Mouse (Mus musculus) liver, embryonic 14.5 days (tissue): ENCODE results near the gene Rab6a. TPM values are rescaled to one million over a fixed set of nuclear protein-coding genes. Genes with fewer than 3 reads are reported as not detected.

Source experiments
- ATAC-seq: fragments of 200-750 bp; cut with Nextera tagmentation; 2 replicates; pipeline ENCODE4 v1.8.0; 2017; ENCODE audit warnings: moderate number of reproducible peaks, mild to moderate bottlenecking, moderate library complexity; ENCODE audit not compliant: insufficient read depth
- DNase-seq, 3 experiments: peaks; one replicate each; pipeline ENCODE4 v3.0.0-alpha.2; 2012 to 2013; ENCODE audit warnings: low read depth in 3 of 3, low spot score in 3 of 3
- H3K27ac ChIP-seq: fragments of 300-500 bp; sonication (generic); 2 replicates; pipeline ENCODE4 v1.5.1; 2014; ENCODE audit warnings: moderate library complexity, mild to moderate bottlenecking, control low read depth, inconsistent platforms
- H3K27me3 ChIP-seq: fragments of 300-500 bp; sonication (generic); 2 replicates; pipeline ENCODE4 v1.6.1; 2014; ENCODE audit warnings: mild to moderate bottlenecking, low read length, moderate library complexity; ENCODE audit not compliant: control insufficient read depth, insufficient read depth
- H3K36me3 ChIP-seq: fragments of 300-500 bp; sonication (generic); replicated peaks from 2 replicates; pipeline ENCODE4 v1.6.1; 2014; ENCODE audit warnings: low read depth; ENCODE audit not compliant: control insufficient read depth, insufficient read depth
- H3K4me1 ChIP-seq, 2 experiments: fragments of 200-500 bp in 1 of 2; fragments of 300-500 bp in 1 of 2; sonication (generic) in 1 of 2; replicated peaks; 2 replicates each; pipeline ENCODE4 v1.6.1; 2012 to 2014; ENCODE audit warnings: antibody characterized with exemption in 1 of 2, inconsistent platforms in 1 of 2, low read length in 1 of 2; ENCODE audit not compliant: control insufficient read depth in 2 of 2, insufficient read depth in 2 of 2
- H3K4me2 ChIP-seq: fragments of 300-500 bp; sonication (generic); 2 replicates; pipeline ENCODE4 v1.6.1; 2014; ENCODE audit warnings: low read depth, mild to moderate bottlenecking, control low read depth, moderate library complexity
- H3K4me3 ChIP-seq, 2 experiments: fragments of 200-500 bp in 1 of 2; fragments of 300-500 bp in 1 of 2; sonication (generic) in 1 of 2; 2 replicates each; pipeline ENCODE4 v1.5.1; 2012 to 2014; ENCODE audit warnings: low read depth in 2 of 2, low read length in 2 of 2, mild to moderate bottlenecking in 2 of 2, control low read depth in 1 of 2, inconsistent platforms in 1 of 2, moderate library complexity in 1 of 2; ENCODE audit not compliant: insufficient read depth in 1 of 2
- H3K9ac ChIP-seq: fragments of 300-500 bp; sonication (generic); replicated peaks from 2 replicates; pipeline ENCODE4 v1.6.1; 2014; ENCODE audit warnings: mild to moderate bottlenecking, control low read depth, moderate library complexity
- H3K9me3 ChIP-seq: fragments of 300-500 bp; sonication (generic); 2 replicates; pipeline ENCODE4 v1.6.1; 2016; ENCODE audit warnings: low read length, mixed read lengths; ENCODE audit not compliant: control insufficient read depth
- CTCF ChIP-seq: IDR thresholded peaks from 2 replicates; pipeline ENCODE4 v1.5.1; 2016; ENCODE audit warnings: antibody characterized with exemption, low read depth, control low read depth
- EP300 ChIP-seq: IDR thresholded peaks from 2 replicates; pipeline ENCODE4 v1.6.1; 2016; ENCODE audit warnings: antibody characterized with exemption, low read depth
- WGBS: fragments of 180-500 bp; shearing (Covaris S2); extraction: QIAGEN DNeasy Blood & Tissue Kit; methylation state at CpG from one replicate; pipeline ENCODE4 v1.1.7; 2014; ENCODE audit not compliant: insufficient replicate concordance; 5-methylcytosine and 5-hydroxymethylcytosine counted together
- polyA plus RNA-seq, 2 experiments: library from polyadenylated mRNA; depleted of rRNA in 1 of 2; stranded (reverse) in 1 of 2; unstranded in 1 of 2; fragments of >200 nt; fragmentation: Nextera tagmentation in 1 of 2; extraction: Ambion mirVana in 1 of 2; gene quantifications; 2 replicates each; pipeline versions ENCODE4 v1.2.1 to v1.2.3; 2012 to 2014

Gene Rab6a
- polyA plus RNA-seq, 2 experiments = 24.3 to 39.8 TPM

- no peak overlapping the region for H3K4me2 ChIP-seq
- H3K4me1 ChIP-seq = peaks cover 0 to 4% of the 10 kb centered on the region in 2 experiments; a peak in 2 of 4 replicates
- no peaks in the 10 kb centered on the region for H3K36me3 ChIP-seq
- H3K9ac ChIP-seq = no peak overlapping the region
- no peak overlapping the region for H3K4me3 ChIP-seq
- ATAC-seq = no peak
- H3K9me3 ChIP-seq = no peaks in the 10 kb centered on the region
- TF ChIP-seq CTCF = no peak
- no peak for TF ChIP-seq EP300
- DNase-seq = no peak
- 53% methylated on average over 4 of the region's 4 CpGs for WGBS
- no peaks in the 10 kb centered on the region for H3K27me3 ChIP-seq
- H3K27ac ChIP-seq = no peak overlapping the region
Observed at GRCm38 (mm10) chr7:100649095-100649494, 41.9 kb downstream of the Rab6a start.

- WGBS = 73% methylated on average over 8 of the region's 8 CpGs
- no peak overlapping the region for H3K4me3 ChIP-seq
- H3K27ac ChIP-seq = no peak overlapping the region
- H3K9ac ChIP-seq = no peak overlapping the region
- ATAC-seq (no peak), DNase-seq (no peak)
- no peaks in the 10 kb centered on the region for H3K9me3 ChIP-seq
- peaks cover 0 to 4% of the 10 kb centered on the region in 2 experiments; a peak in 2 of 4 replicates for H3K4me1 ChIP-seq
- no peak overlapping the region for H3K4me2 ChIP-seq
- no peak for TF ChIP-seq EP300
- TF ChIP-seq CTCF = no peak
- no peaks in the 10 kb centered on the region for H3K36me3 ChIP-seq
- no peaks in the 10 kb centered on the region for H3K27me3 ChIP-seq
Observed at GRCm38 (mm10) chr7:100649826-100650225, 42.6 kb downstream of the Rab6a start.

DNA sequence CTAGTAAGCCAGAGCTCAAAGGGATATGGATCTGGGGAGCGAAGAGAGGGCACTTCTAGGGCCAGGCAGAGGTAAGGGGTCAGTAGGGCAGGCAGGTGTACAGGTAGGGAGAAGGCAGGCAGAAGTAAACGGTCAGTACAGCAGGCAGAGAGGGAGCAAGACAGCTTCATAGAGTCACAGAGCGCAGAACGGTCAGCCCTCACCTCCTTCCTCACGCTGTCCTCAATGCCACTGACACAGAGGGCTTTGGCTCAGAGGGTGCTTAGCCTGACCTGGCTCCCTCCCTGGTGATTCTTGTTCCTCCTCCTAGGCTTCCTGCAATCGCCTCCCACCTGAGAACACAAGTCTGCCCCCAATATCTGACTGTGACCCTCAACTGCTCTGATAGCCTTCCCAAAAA lies 43.2 kb downstream of the Rab6a start:
- H3K27me3 ChIP-seq = no peaks in the 10 kb centered on the region
- ATAC-seq (no peak), DNase-seq (no peak)
- no peak overlapping the region for H3K4me2 ChIP-seq
- no peak for TF ChIP-seq EP300
- no peak overlapping the region for H3K4me3 ChIP-seq
- no peak overlapping the region for H3K9ac ChIP-seq
- no peak overlapping the region for H3K27ac ChIP-seq
- peaks cover 0 to under 1% of the 10 kb centered on the region in 2 experiments; a peak in 2 of 4 replicates for H3K4me1 ChIP-seq
- H3K36me3 ChIP-seq = no peaks in the 10 kb centered on the region
- H3K9me3 ChIP-seq = no peaks in the 10 kb centered on the region
- 72% methylated on average over 6 of the region's 6 CpGs for WGBS

DNA sequence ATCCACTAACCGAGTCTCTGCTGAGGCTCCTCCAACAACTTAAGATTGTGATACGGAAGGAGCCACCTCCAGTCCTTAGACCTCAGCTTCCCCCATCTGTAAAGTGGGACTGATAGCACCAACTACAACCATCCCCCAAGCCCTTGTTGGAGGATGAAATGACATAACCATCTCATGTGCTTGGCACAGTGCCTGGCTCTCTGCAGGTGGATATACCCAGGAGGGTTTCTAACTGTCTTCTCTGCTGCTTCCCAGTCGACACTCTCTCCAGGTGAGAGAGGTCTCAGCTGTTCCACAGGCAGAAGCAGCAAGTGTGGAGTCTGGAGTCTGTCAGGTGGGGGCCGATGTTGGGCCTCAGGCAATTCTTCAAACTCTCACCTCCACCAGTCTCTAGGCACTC lies 43.8 kb downstream of the Rab6a start:
- Histone ChIP-seq H3K27ac (no peak overlapping the region), H3K4me1 (no peaks in the 10 kb centered on the region; a peak in 1 of 4 replicates), H3K36me3 (no peaks in the 10 kb centered on the region), H3K4me2 (no peak overlapping the region), H3K27me3 (no peaks in the 10 kb centered on the region), H3K9ac (no peak overlapping the region), H3K9me3 (no peaks in the 10 kb centered on the region), H3K4me3 (no peak overlapping the region)
- WGBS = 34% methylated on average over 4 of the region's 4 CpGs
- DNase-seq (no peak), ATAC-seq (no peak)
- no peak for TF ChIP-seq EP300
- TF ChIP-seq CTCF = no peak

GRCm38 (mm10) chr7:100653480-100654266 lies 46.5 kb downstream of the Rab6a start:
- H3K9ac ChIP-seq = no peak overlapping the region
- H3K27me3 ChIP-seq = no peaks in the 10 kb centered on the region
- 68% methylated on average over 9 of the region's 9 CpGs for WGBS
- H3K4me1 ChIP-seq = no peaks in the 10 kb centered on the region; a peak in 1 of 4 replicates
- no peaks in the 10 kb centered on the region for H3K9me3 ChIP-seq
- no peak overlapping the region for H3K4me2 ChIP-seq
- DNase-seq (no peak), ATAC-seq (no peak)
- no peak for TF ChIP-seq CTCF
- no peak for TF ChIP-seq EP300
- H3K36me3 ChIP-seq = no peaks in the 10 kb centered on the region
- no peak overlapping the region for H3K27ac ChIP-seq
- no peak overlapping the region for H3K4me3 ChIP-seq
